Mouse (Mus musculus) adrenal gland, postnatal 10 days (tissue): ENCODE data around the gene Ptprd. TPM values are rescaled to one million over a fixed set of nuclear protein-coding genes. Genes with fewer than 3 reads are reported as not detected.

ENCODE experiments used
- microRNA-seq: library from miRNA; unstranded; fragments of <30 nt; microRNA quantifications from one replicate; pipeline ENCODE4 v1.2.0, GENCODE M21; 2021
- total RNA-seq, 2 experiments: library from RNA; stranded (reverse); gene quantifications; 2 replicates each; pipeline ENCODE4 v1.2.3; 2021

Gene Ptprd
- total RNA-seq, 2 experiments from 2014 or later: 88.2 to 99.3 TPM

Small RNA genes within 50 kb of the gene (microRNA-seq; reads per million reads assigned to microRNA genes)
- not detected for gene Gm23159
